Mouse (Mus musculus): Measurements from ENCODE around the gene Abca14.
"Not testable (repeated sequence)": the region's sequence is repeated elsewhere in the genome, so short reads cannot be mapped to it uniquely, and the experiment has no call there.

Abca14 gene

DNA sequence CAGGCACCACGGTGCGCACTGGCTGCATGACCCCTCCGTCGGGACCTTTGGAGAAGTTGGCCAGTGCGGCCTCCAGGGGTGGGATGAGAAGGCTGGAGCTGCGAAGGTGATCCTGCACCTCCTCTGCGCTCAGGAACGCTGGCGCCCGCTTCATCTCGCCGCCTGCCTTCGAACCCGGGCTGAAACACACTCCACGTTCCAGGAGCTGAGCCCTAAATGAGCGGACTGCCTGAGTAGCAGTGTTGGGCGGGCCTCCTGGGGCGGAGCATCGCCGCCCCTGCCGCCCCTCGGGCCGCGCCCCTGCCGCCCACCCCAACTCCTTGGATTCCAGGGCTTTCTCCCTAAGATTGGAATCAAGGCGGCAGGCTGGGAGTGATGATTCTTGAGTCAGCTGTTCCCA lies 2.0 kb upstream of the Abca14 start, which contains the start of gene Crym:
Gene Crym, minus strand, starts transcription at position 341 of the 400 bp plus-strand sequence.
- no peak for DNase-seq

DNA sequence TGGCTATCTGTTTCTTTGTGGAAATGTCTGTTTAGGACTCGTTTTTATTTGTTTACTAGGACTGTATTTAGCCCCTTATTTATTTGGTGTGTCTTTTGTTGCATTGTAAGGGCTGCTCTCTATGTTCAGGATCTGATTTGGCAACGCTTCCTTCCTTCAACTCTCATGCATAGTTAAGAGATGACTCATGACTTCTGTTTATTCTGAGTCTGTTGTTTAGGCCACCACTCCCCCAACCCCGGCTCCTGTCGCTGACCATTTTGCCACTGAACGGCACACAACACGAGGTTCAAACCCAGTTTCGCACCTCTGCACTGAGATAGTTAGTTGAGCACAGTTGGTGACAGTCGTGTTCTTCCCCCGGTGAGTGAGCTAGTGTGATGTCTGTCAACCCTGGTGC lies 2.2 kb downstream of the Abca14 start:
- DNase-seq, result no peak

DNA sequence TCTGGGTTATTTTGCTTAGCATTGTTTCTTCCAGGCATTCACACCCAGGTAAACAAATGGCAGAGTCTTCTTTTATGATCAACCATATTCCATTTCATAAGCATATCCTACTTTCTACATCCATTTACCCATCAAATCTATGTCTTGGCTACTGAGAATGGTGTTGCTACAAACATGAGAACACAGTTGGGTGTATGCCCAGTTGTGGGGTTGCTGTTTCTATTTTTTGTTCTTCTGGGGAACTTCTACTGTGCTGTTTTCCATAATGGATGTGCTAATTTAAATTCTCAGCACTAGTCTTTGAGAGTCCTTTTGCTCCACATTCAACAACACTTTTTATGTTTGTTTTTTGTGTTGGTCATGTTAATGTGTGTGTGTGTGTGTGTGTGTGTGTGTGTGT lies 24.8 kb downstream of the Abca14 start:
- no peak for DNase-seq

DNA sequence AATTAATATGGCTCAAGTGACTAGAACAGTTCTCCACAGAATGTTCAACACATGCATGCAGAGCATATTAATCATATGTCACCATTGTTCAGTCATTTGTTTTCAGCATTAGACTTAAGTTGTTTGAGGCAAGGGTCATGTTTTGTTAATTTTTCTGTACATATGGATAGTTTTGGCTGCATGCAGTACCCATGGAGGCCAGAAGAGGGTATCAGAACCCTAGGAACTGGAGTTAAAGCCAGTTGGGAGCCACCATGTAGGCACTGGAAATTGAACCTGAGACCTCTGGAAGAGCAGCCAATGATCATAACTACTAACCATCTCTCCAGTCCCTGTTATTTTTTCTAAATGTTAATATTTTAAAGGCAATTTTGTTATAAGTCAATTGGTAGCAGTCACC lies 37.3 kb downstream of the Abca14 start:
- peak; percentile 17 for DNase-seq

DNA sequence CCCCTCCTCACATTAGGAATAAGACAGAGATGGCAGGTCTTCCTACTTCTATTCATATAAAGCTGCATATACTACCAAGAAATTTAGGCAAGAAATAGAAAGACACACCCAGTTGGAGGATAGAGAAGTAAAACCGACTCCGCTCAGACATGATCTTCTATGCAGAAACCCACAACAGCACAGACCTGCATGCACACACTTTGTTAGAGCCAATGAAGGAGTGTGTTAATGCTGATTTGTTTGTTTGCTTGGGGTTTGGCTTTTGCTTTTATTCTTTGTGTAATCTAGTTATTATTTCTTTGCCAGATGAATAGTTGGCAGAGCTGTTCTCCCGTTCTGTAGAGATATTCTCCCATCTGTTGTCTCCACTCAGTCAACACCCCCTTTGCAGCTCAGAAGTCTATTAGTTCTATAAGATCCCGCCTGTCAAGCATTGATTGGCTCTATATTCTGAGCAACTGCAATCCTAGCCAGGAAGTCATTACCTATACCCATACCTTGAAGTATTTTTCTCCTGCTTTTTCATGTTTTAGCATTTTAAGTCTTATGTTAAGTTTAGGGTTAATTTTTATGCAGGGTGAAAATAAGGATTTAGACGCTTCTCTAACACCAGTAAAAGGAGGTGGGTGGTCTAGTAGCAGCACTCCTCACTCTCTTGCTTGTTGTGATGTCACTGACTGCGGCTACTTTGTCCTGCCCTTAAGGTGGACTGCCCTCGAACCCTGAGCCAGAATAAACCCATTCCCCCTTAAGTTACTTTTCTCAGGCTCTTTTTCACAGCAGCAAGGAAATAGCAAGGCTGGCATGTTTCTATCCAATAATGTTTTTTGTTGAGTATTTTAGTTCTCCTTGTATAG lies 67.6 kb downstream of the Abca14 start:
- no peak for DNase-seq

DNA sequence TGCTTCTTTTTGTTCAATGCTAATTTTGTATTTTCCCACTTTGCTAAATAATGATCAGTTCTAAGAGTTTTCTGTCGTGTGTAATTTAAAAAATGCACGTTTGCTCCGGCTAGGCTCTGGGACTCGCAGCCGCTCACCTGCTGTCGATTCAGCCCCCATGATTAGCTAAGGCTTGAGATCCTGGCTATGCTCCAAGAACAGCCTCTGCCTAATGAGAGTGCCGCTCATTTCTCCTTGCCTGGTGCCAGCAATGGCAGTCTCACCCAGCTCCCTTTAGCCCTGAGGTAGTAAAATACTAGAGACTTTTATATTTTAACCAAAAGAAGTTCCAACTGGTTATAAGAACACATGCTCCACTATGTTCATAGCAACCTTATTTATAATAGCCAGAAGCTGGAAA lies 68.3 kb downstream of the Abca14 start:
- DNase-seq, result peak; percentile 8

DNA sequence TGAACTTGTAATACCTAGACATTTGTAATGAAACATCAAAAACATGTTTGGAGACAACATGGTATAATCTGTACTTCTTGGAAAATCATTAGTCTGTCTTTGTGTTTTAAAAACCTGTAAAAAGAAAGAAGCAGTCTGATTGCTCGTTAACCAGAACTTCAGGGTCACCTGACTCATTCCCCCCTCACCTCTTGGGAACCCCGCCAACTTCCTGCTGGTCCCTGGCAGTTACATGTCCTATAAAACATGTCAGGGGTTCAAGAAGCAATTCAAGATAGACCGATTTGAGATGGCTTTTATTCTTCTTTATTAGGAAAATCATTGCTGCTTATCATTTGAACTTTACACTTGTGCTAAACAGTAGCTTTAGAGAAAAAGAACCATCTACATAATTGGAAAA lies 81.5 kb downstream of the Abca14 start:
- peak; percentile 32 for DNase-seq

DNA sequence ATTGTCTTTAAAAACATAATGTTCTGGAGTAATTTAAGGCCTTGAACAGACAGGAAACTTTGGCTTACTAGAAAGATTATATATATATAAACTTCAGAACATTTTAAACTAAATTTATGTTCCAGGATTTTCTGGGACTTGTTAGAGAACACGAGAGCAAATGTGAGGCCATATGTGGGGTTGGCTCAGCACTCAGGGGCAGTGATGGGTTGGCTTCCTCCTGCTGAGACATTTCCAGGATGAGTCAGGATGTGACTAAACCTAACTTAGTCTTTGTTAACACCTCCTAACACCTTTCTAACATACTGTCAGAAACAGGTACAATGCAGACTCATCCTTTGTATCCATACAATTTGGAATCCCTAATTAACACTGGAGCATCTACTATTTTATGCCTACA lies 112.3 kb downstream of the Abca14 start:
- DNase-seq, result no peak

DNA sequence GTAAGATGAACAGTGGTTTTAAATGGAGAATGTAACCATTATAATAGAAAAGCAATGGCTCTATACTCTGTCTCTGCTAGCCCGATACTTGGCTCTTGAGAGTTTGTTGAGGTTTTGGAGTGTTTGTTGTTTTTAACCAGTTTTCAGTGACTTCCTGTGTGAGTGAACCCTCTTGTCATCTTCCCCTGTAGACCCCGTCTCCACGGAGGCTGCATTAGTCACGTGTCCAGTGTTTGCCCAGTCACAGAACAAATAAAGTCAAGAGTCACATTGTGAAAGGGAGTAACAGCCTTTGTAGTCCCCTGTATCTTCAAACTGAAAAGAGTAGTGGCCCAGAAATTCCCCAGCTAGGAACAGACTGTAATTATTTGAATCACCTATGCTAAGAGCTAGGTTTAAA lies 119.2 kb downstream of the Abca14 start:
- DNase-seq, result no peak

DNA sequence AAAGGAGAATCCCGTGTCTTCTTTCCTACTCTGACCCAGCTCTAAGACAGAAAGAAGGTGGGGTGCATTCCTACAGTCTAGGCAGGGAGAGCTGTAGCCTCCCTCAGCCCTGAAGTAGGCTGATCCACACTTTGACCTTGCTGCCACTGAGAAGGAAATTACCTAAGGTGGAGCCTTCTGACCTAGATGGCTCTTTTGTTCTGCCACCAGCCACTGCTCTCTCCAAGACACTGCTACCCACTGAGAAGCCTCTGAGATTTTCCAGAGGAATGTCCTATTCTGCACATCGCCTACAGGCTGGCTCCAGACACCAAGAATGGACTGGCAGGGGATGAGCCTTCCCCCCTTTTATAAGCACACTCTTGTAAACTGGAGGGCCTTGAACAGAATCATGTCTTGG lies 122.2 kb downstream of the Abca14 start:
- DNase-seq, result not testable (repeated sequence)

DNA sequence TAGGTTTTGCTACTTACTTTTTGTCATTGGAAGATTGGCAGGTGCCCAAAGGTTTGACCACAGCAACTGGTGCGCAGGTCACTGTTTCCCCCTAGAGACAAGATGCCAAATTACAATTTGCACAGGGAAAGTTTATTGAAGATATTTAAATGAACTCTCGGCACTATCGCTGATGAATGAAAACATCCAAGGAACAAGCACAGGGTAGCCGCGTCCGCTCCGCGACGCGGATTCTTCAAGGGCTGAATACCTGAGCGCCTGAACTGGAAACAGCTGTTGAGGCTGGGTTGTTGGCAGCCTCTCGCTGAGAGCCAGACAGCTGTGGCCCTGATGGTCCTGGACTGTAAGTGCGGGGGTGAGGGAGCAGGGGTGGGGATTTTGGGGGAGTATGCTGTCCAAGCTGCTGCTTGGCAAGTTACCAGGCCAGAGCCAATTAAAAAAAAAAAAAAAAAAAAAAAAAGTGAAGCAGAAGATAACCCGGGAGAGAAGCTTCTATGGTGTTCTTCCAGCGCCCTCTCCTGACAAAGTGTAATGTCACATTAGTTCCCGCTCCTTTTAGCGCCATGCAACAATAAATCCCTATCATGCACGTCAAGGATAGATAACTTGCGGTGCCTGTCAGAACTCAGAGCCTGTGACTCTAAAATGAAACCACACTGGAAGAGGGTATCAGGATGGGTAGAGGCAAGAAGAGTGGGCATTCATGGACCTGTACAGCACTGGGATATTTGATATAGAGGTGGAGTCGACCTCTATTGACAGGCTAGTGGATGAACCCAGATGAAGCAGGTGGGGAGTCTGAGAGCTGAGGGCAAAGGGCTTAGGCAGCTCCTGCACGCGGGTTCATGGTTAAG lies 123.7 kb downstream of the Abca14 start:
- DNase-seq, result peak; percentile 47

DNA sequence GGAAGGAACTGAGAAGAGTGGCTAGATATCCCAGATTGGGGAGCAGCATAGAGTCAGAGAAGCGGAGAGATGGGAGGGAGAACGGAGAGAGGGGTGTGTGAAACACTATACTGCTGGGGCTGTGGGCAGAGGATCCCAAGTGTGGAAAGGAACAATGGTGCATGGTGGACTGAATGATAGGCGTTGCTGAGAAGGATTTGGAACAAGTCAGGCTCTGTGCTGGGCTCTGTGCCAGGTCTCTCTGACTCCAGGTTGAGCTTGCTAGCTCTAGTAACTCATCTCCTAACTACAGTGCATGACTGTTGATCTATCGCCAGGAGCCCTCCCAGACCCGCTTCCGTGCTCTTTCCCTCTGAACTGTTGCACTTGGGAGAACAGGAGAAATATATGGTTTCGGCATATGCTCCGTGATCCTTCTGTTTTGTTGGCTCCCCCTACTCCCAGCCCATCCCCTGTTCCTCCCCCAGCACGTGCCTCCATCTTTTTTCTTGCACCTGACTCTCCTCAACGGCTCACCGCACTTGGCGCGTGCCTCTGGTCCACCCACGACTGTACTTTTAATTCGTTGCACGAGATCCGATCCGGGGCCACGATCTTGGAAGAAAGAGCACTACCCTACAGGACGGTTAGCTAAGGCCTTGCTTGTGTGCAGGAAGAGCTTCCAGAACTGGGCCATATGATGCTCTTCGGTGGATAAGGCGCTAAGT lies 124.5 kb downstream of the Abca14 start, which contains the start of gene Abca15:
Gene Abca15, plus strand, starts transcription at position 584 of the 707 bp plus-strand sequence.
- peak; percentile 76 for DNase-seq

DNA sequence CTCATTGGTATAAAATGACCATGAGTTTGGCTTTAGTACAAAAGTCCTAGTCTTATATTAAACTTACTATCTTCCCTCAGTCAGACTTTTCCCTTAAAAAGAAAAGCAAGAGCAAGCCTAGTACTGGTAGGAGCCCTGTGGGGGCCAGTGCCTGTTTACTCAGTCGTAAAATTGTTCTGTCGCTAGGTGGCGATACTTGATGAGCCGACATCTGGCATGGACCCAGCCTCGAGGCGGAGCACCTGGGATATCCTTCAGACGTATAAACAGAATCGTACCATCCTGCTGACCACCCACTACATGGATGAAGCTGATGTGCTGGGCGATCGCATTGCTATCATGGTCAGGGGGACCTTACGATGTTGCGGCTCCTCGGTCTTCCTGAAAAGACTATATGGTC lies 157.4 kb downstream of the Abca14 start:
- no peak for DNase-seq

All from kidney, adult 9 months (tissue).